Mouse (Mus musculus) limb, embryonic 13.5 days (tissue): Measurements from ENCODE around the gene Sertm1. TPM values are rescaled to one million over a fixed set of nuclear protein-coding genes. Genes with fewer than 3 reads are reported as not detected.

Experiments used
- polyA plus RNA-seq: library from polyadenylated mRNA; unstranded; fragments of >200 nt; fragmentation: Nextera tagmentation; extraction: Ambion mirVana; gene quantifications from 2 replicates; pipeline ENCODE4 v1.2.1, GENCODE M21; 2015

Sertm1 gene
- polyA plus RNA-seq, 1 experiment from 2014 or later = 0.13 TPM

Other genes with a start within 250 kb of the Sertm1 start
- 123 and 124 TPM in 2 replicates for gene Supt20, start 223.1 kb downstream of the Sertm1 start, polyA plus RNA-seq
- 1.1 and 1.3 TPM in 2 replicates for gene Gm21958, start 201.5 kb downstream of the Sertm1 start, polyA plus RNA-seq
- gene Exosc8, start 180.5 kb downstream of the Sertm1 start, polyA plus RNA-seq = 122 and 137 TPM in 2 replicates
- gene Alg5, start 180.3 kb downstream of the Sertm1 start, polyA plus RNA-seq = 49.3 and 50.5 TPM in 2 replicates
- 1.4 and 1.7 TPM in 2 replicates for gene Smad9, start 160.3 kb downstream of the Sertm1 start, polyA plus RNA-seq
- gene Rfxap, start 108.1 kb downstream of the Sertm1 start, polyA plus RNA-seq = 34.8 and 36.8 TPM in 2 replicates
- 1.6 and 2.3 TPM in 2 replicates for gene Ccna1, start 139.6 kb upstream of the Sertm1 start, polyA plus RNA-seq
- 87.7 and 92.6 TPM in 2 replicates for gene Spg20, start 196.2 kb upstream of the Sertm1 start, polyA plus RNA-seq
- gene Ccdc169, start 221.5 kb upstream of the Sertm1 start, polyA plus RNA-seq = 0.10 TPM in 1 of 2 replicates, not detected in the other